Mouse (Mus musculus): ENCODE data around the gene Zfp119b.

- no peak for TF ChIP-seq CTCF (IDR thresholded peaks at IDR 0.05; ENCODE audit: low read depth)
- TF ChIP-seq EP300 (IDR thresholded peaks at IDR 0.05; ENCODE audit: low read depth) = no peak
Observed at GRCm38 (mm10) chr17:55953751-55954150, 4.5 kb upstream of the Zfp119b start.

All from heart, postnatal 0 days (tissue).